Mouse (Mus musculus) MEL (cell line): ENCODE data around the gene Fam83g. TPM values are rescaled to one million over a fixed set of nuclear protein-coding genes. Genes with fewer than 3 reads are reported as not detected.

Source experiments
- DNase-seq: peaks from one replicate; pipeline ENCODE4 v3.0.0; 2011; ENCODE audit warnings: low read depth, low spot score
- H3K27ac ChIP-seq: 2 replicates; pipeline ENCODE4 v1.5.1; 2012; ENCODE audit warnings: low read depth, mild to moderate bottlenecking, control low read depth, low read length, moderate library complexity; ENCODE audit not compliant: control insufficient read depth
- H3K27me3 ChIP-seq, 2 experiments: fragments of 150-350 bp in 1 of 2; sonication (generic) in 1 of 2; 2 replicates each; pipeline ENCODE4 v1.6.1; 2012; ENCODE audit warnings: low read length in 2 of 2, mild to moderate bottlenecking in 2 of 2, improper control_type of control experiment in 1 of 2, moderate library complexity in 1 of 2; ENCODE audit not compliant: insufficient read depth in 2 of 2, control insufficient read depth in 1 of 2
- H3K36me3 ChIP-seq, 2 experiments: 2 replicates each; pipeline ENCODE4 v1.6.1; 2012 to 2014; ENCODE audit warnings: low read length in 2 of 2, improper control_type of control experiment in 1 of 2, inconsistent platforms in 1 of 2, mild to moderate bottlenecking in 1 of 2; ENCODE audit not compliant: insufficient read depth in 2 of 2, control insufficient read depth in 1 of 2
- H3K4me1 ChIP-seq, 2 experiments: fragments of 150-350 bp in 1 of 2; sonication (generic) in 1 of 2; 2 replicates each; pipeline ENCODE4 v1.6.1; 2012; ENCODE audit warnings: low read length in 2 of 2, improper control_type of control experiment in 1 of 2, mild to moderate bottlenecking in 1 of 2; ENCODE audit not compliant: insufficient read depth in 2 of 2, control insufficient read depth in 1 of 2
- H3K4me3 ChIP-seq, 2 experiments: fragments of 150-350 bp in 1 of 2; sonication (generic) in 1 of 2; 2 replicates each; pipeline ENCODE4 v1.5.1; 2012; ENCODE audit warnings: low read depth in 2 of 2, low read length in 2 of 2, mild to moderate bottlenecking in 2 of 2, moderate library complexity in 2 of 2, control low read depth in 1 of 2, improper control_type of control experiment in 1 of 2; ENCODE audit not compliant: control insufficient read depth in 1 of 2, insufficient read depth in 1 of 2
- H3K79me2 ChIP-seq: 2 replicates; pipeline ENCODE4 v1.6.1; 2012; ENCODE audit warnings: mild to moderate bottlenecking, low read length, moderate library complexity; ENCODE audit not compliant: control insufficient read depth, poor library complexity, insufficient read depth
- H3K9ac ChIP-seq: 2 replicates; pipeline ENCODE4 v1.6.1; 2012; ENCODE audit warnings: low read depth, mild to moderate bottlenecking, control low read depth, low read length, moderate library complexity; ENCODE audit not compliant: control insufficient read depth, poor library complexity, severe bottlenecking
- H3K9me3 ChIP-seq: fragments of 150-350 bp; sonication (generic); replicated peaks from 2 replicates; pipeline ENCODE4 v1.6.1; 2012; ENCODE audit warnings: mild to moderate bottlenecking, low read length, improper control_type of control experiment, moderate library complexity; ENCODE audit not compliant: insufficient read depth
- ETS1 ChIP-seq: IDR thresholded peaks from 2 replicates; pipeline ENCODE4 v1.6.1; 2012; ENCODE audit warnings: low read depth, mild to moderate bottlenecking, inconsistent platforms, low read length, improper control_type of control experiment, moderate library complexity
- JUND ChIP-seq: IDR thresholded peaks from 2 replicates; pipeline ENCODE4 v1.6.1; 2011; ENCODE audit warnings: low read depth, mild to moderate bottlenecking, improper control_type of control experiment, low read length
- KAT2A ChIP-seq: conservative IDR thresholded peaks from 2 replicates; pipeline ENCODE4 v1.6.1; 2012; ENCODE audit warnings: low read depth, low read length, improper control_type of control experiment, inconsistent platforms
- MAZ ChIP-seq: IDR thresholded peaks from 2 replicates; pipeline ENCODE4 v1.6.1; 2012; ENCODE audit warnings: low read depth, mild to moderate bottlenecking, inconsistent platforms, low read length, improper control_type of control experiment
- MEF2A ChIP-seq: IDR thresholded peaks from 2 replicates; pipeline ENCODE4 v1.6.1; 2014; ENCODE audit warnings: low read depth, mild to moderate bottlenecking, inconsistent platforms, low read length, improper control_type of control experiment; ENCODE audit not compliant: poor library complexity, insufficient replicate concordance, severe bottlenecking; ENCODE audit errors: extremely low read depth
- MYC ChIP-seq: IDR thresholded peaks from 2 replicates; pipeline ENCODE4 v1.6.1; 2011; ENCODE audit warnings: low read depth, mild to moderate bottlenecking, low read length, improper control_type of control experiment, moderate library complexity
- SIN3A ChIP-seq: IDR thresholded peaks from 2 replicates; pipeline ENCODE4 v1.6.1; 2012; ENCODE audit warnings: low read length, improper control_type of control experiment, inconsistent platforms
- TAL1 ChIP-seq: IDR thresholded peaks from 2 replicates; pipeline ENCODE4 v1.6.1; 2012; ENCODE audit warnings: mild to moderate bottlenecking, inconsistent platforms, low read length, moderate library complexity, mixed read lengths
- TCF12 ChIP-seq: IDR thresholded peaks from 2 replicates; pipeline ENCODE4 v1.6.1; 2014; ENCODE audit warnings: low read depth, mild to moderate bottlenecking, inconsistent platforms, low read length, improper control_type of control experiment, moderate library complexity
- UBTF ChIP-seq: IDR thresholded peaks from 2 replicates; pipeline ENCODE4 v1.6.1; 2012; ENCODE audit warnings: low read depth, mild to moderate bottlenecking, inconsistent platforms, low read length, improper control_type of control experiment, moderate library complexity, borderline replicate concordance; ENCODE audit not compliant: insufficient read depth
- ZNF384 ChIP-seq: IDR thresholded peaks from 2 replicates; pipeline ENCODE4 v1.6.1; 2012; ENCODE audit warnings: low read depth, mild to moderate bottlenecking, inconsistent platforms, low read length, improper control_type of control experiment
- polyA plus RNA-seq, 2 experiments: library from polyadenylated mRNA; stranded (reverse) in 1 of 2; unstranded in 1 of 2; fragments of >175 nt in 1 of 2; fragments of >200 nt in 1 of 2; gene quantifications; 2 replicates each; pipeline versions ENCODE4 v1.2.1 to v1.2.4; 2012; ENCODE audit warnings: low replicate concordance in 2 of 2, low read depth in 1 of 2; ENCODE audit not compliant: insufficient read length in 2 of 2, insufficient read depth in 1 of 2, missing spikeins in 1 of 2
- total RNA-seq: library from RNA; depleted of rRNA; stranded (reverse); fragments of 300-350 nt; gene quantifications from 2 replicates; pipeline ENCODE4 v1.2.3, GENCODE M21; 2012

Fam83g gene
- total and polyA plus RNA-seq, 3 experiments = 5.4 to 9.7 TPM; not detected in 1

DNA sequence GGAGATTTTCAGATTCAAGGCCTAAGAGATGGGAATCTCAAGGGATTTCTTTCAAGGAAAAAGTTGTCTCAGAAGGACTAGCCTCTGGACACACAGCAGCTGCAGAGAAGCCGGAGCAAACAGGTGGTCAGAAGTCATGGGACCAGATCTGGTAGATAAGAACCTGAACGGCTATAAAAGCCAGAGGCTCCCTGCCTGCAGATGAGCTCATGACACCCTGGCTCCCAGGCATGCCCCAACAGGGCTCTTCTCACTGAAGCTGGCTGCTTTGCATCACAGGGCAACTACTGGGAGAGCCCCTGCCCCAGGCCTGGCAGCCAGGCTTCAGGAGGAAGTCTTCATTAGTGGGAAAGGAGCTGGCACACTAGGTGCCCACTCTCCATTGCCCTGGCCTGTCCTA lies 8.6 kb upstream of the Fam83g start:
- Histone ChIP-seq H3K4me1 (no peaks in the 10 kb centered on the region), H3K36me3 (no peaks in the 10 kb centered on the region), H3K9me3 (no peaks in the 10 kb centered on the region), H3K4me3 (no peak overlapping the region), H3K27me3 (no peaks in the 10 kb centered on the region), H3K9ac (no peak overlapping the region), H3K27ac (no peak overlapping the region), H3K79me2 (no peaks in the 10 kb centered on the region)
- TF ChIP-seq UBTF (no peak), TAL1 (no peak), MYC (no peak), JUND (no peak), SIN3A (no peak), MAZ (no peak)
- DNase-seq = no peak

DNA sequence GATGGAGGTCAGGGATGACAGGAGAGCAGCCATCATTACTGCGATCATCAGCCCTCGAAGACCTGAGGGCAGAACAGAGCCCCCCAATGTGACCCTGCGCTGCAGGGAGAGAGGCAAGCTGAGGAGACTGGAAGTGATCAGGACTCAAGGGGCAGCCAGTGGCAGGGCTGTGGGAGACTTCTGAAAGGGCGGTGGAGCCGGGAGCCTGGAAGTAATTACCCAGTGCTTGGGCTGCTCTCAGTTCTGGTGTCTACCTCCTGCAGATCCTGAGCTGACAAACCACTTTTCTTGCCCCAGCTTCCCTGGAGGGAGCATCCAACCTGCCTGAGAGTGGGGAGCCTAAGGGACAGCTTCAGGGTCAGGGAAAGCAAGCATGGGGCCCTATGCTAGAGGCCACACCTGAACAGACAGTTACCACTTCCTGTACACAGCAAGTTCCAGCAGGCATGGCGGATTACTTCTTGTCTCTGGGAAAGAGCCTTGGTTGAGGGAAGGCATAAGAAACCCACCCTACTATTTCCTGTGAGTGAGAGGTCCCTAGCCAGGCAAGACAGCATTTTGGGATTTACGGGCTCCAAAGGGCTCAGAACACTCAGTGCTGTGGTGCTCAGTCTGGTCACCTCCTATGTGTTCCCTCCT lies 7.6 kb upstream of the Fam83g start:
- Histone ChIP-seq H3K9ac (no peak overlapping the region), H3K9me3 (no peaks in the 10 kb centered on the region), H3K27ac (no peak overlapping the region), H3K79me2 (no peaks in the 10 kb centered on the region), H3K27me3 (no peaks in the 10 kb centered on the region), H3K4me3 (no peak overlapping the region), H3K36me3 (no peaks in the 10 kb centered on the region), H3K4me1 (no peaks in the 10 kb centered on the region)
- TF ChIP-seq KAT2A (no peak), ZNF384 (no peak)
- no peak for DNase-seq

DNA sequence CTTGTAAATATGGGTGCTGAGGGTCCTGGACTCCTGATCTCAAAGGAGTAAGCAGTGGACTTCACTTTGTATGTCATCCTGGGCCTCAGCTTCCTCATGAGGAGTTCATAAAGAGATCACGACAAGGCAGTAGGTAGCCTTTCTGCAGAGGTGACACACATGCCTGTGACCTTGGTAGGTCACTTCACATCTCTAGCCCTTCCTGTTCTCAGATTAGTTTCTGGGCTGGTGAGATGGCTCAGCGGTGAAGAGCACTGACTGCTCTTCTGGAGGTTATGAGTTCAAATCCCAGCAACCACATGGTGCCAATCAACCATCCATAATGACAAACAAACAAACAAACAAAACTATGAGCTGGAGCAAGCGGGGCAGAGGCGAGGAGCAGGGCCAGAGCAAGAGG lies 6.2 kb upstream of the Fam83g start:
- no peaks in the 10 kb centered on the region for H3K4me1 ChIP-seq
- TF ChIP-seq ETS1 (no peak), TCF12 (no peak), UBTF (no peak), SIN3A (no peak), MEF2A (no peak), MYC (no peak)
- H3K9me3 ChIP-seq = no peaks in the 10 kb centered on the region
- H3K27ac ChIP-seq = no peak overlapping the region
- no peak for DNase-seq
- H3K27me3 ChIP-seq = no peaks in the 10 kb centered on the region
- H3K9ac ChIP-seq = no peak overlapping the region
- H3K79me2 ChIP-seq = no peaks in the 10 kb centered on the region
- H3K36me3 ChIP-seq = no peaks in the 10 kb centered on the region
- H3K4me3 ChIP-seq = no peak overlapping the region
